ENCODE assay signal across 14 mouse cellular contexts in genomic region chr2:128159619-128160125, GRCm38 (mm10). TPM values are rescaled to one million over a fixed set of nuclear protein-coding genes. Genes with fewer than 3 reads are reported as not detected.
DNase-seq lines count a peak whose midpoint lies in the region; ATAC-seq and TF ChIP-seq lines count a peak whose summit lies in the region.
"Had no signal": no experiment of that assay in that cellular context is flagged by ENCODE, and none has a peak within 500 bp of the region (broad histone marks: within the 10 kb centered on the region; RNA-seq: fewer than 3 reads in every experiment).

No protein-coding gene starts in this region.

- TF ChIP-seq CTCF in stomach, postnatal 0 days (IDR thresholded peaks at IDR 0.05; ENCODE audit: low read depth) = peak; percentile 41

- no peak overlapping the region for H3K4me2 ChIP-seq in kidney, embryonic 14.5 days (replicated peaks; ENCODE audit: low read depth, low read length)
- H3K4me2 ChIP-seq in stomach, postnatal 0 days (replicated peaks; ENCODE audit: low read depth) = no peak overlapping the region
- H3K4me2 ChIP-seq: neural tube, embryonic 12.5 days had no signal

- H3K27ac ChIP-seq in kidney, embryonic 14.5 days (ENCODE audit: low read depth, low read length) = no peak overlapping the region
- H3K27ac ChIP-seq in stomach, postnatal 0 days (replicated peaks) = no peak overlapping the region
- H3K27ac ChIP-seq: neural tube, embryonic 12.5 days had no signal

- H3K27me3 ChIP-seq in kidney, embryonic 14.5 days (ENCODE audit: control insufficient read depth, insufficient read depth, low read length) = no peaks in the 10 kb centered on the region
- no peaks in the 10 kb centered on the region for H3K27me3 ChIP-seq in stomach, postnatal 0 days (ENCODE audit: control insufficient read depth, insufficient read depth, low read length)
- H3K27me3 ChIP-seq: neural tube, embryonic 12.5 days had no signal

- H3K9me3 ChIP-seq in kidney, embryonic 14.5 days (ENCODE audit: control insufficient read depth, low read length) = no peaks in the 10 kb centered on the region
- H3K9me3 ChIP-seq in stomach, postnatal 0 days (ENCODE audit: control insufficient read depth, low read length) = no peaks in the 10 kb centered on the region
- H3K9me3 ChIP-seq: neural tube, embryonic 12.5 days had no signal

- H3K4me1 ChIP-seq in kidney, embryonic 14.5 days (ENCODE audit: control insufficient read depth, insufficient read depth, low read length) = peaks cover 30% of the 10 kb centered on the region
- H3K4me1 ChIP-seq in stomach, postnatal 0 days (replicated peaks; ENCODE audit: control insufficient read depth, insufficient read depth) = peaks cover 8% of the 10 kb centered on the region; the same call in 1 of the 2 replicates

- WGBS in kidney, embryonic 14.5 days = 53% methylated on average over 7 of the region's 7 CpGs
- 32% methylated on average over 7 of the region's 7 CpGs for WGBS in stomach, postnatal 0 days

- no peak overlapping the region for H3K9ac ChIP-seq in kidney, embryonic 14.5 days (ENCODE audit: low read depth, low read length)
- H3K9ac ChIP-seq in stomach, postnatal 0 days (ENCODE audit: low read length) = no peak overlapping the region
- H3K9ac ChIP-seq: neural tube, embryonic 12.5 days had no signal

- DNase-seq in cerebellum, postnatal 10 days = peak; percentile 38 to 51
- DNase-seq in cerebellum, adult 8-10 months = no peak
- DNase-seq in kidney, postnatal 10 days = no peak
- DNase-seq in thymus, postnatal 0 days (ENCODE audit: low spot score) = peak; percentile 41
- no peak for DNase-seq in thymus, adult 18-20 months
- DNase-seq in stomach, postnatal 0 days (ENCODE audit: low spot score) = no peak
- DNase-seq: adrenal gland, postnatal 10 days; cerebellum, adult 9-11 months; heart, postnatal 10 days; layer of hippocampus, postnatal 36 days; right cerebral cortex, adult 18-20 months had no signal

- 0 out of 2 replicates have a peak, but pooled peaks have one; percentile 33 for ATAC-seq in kidney, embryonic 14.5 days (ENCODE audit: low FRiP score, low TSS enrichment)
- no peak for ATAC-seq in stomach, postnatal 0 days (ENCODE audit: low FRiP score, low TSS enrichment)
- ATAC-seq in megakaryocyte-erythroid progenitor cell, adult 5-6 weeks (replicated peaks; ENCODE audit: low FRiP score, low TSS enrichment, poor library complexity, severe bottlenecking) = no peak

- TF ChIP-seq EP300 in stomach, postnatal 0 days (optimal IDR thresholded peaks at IDR 0.05) = no peak

- peaks cover 21% of the 10 kb centered on the region; the same call in 1 of the 2 replicates for H3K36me3 ChIP-seq in kidney, embryonic 14.5 days (ENCODE audit: control insufficient read depth, insufficient read depth, low read length)
- H3K36me3 ChIP-seq in stomach, postnatal 0 days (ENCODE audit: control insufficient read depth, insufficient read depth, low read length) = no peaks in the 10 kb centered on the region

- no peak overlapping the region for H3K4me3 ChIP-seq in kidney, embryonic 14.5 days (ENCODE audit: low read length)
- H3K4me3 ChIP-seq in stomach, postnatal 0 days (ENCODE audit: low read depth, low read length) = no peak overlapping the region
- H3K4me3 ChIP-seq: neural tube, embryonic 12.5 days had no signal

RNA-seq across cellular contexts. Expression of gene Bcl2l11, which starts 33.8 kb away (rescaled TPM):
- polyA plus RNA-seq in kidney, embryonic 14.5 days (2014; fragmentation: Nextera tagmentation; extraction: Ambion mirVana) = 20.0 and 31.6 TPM in 2 replicates
- 24.4 and 25.6 TPM in 2 replicates for polyA plus RNA-seq in thymus, postnatal 0 days (2015; fragmentation: Nextera tagmentation; extraction: Ambion mirVana)
- polyA plus RNA-seq in stomach, postnatal 0 days (2015; fragmentation: Nextera tagmentation; extraction: Ambion mirVana) = 6.2 and 8.0 TPM in 2 replicates
- 22.5 and 31.0 TPM in 2 replicates for total RNA-seq in megakaryocyte-erythroid progenitor cell, adult 5-6 weeks (2014; fragmentation: Nextera tagmentation)
- 11.9 and 21.6 TPM in 2 replicates for total RNA-seq in megakaryocyte-erythroid progenitor cell, adult 5-6 weeks (2017)

Comparison
In these comparisons a context has a peak if more than half of its experiments do, and no peak if none do; other contexts are left out.
1. DNase-seq: peak in cerebellum, postnatal 10 days (2 of 2) and thymus, postnatal 0 days (single experiment); none in cerebellum, adult 8-10 months (single experiment), kidney, postnatal 10 days (single experiment), thymus, adult 18-20 months (0 of 2) and stomach, postnatal 0 days (single experiment).